Mouse (Mus musculus) mouse embryonic stem cell (cell line): ENCODE measurements around the gene 1700012A03Rik.

Experiments
- in situ Hi-C, 2 experiments: fragments of 300-500 bp; cut with MboI; formaldehyde crosslinking; loops; 1 replicate in 1 of 2; 3 replicates in 1 of 2; pipeline ENCODE4 v1.14.3; 2019 to 2020; ENCODE audit warnings: low sequenced_read_pairs in 2 of 2, low pct_unique_long_range_greater_than_20kb in 1 of 2, mixed read lengths in 1 of 2; ENCODE audit not compliant: unreplicated experiment in 1 of 2

The 1700012A03Rik gene

DNA sequence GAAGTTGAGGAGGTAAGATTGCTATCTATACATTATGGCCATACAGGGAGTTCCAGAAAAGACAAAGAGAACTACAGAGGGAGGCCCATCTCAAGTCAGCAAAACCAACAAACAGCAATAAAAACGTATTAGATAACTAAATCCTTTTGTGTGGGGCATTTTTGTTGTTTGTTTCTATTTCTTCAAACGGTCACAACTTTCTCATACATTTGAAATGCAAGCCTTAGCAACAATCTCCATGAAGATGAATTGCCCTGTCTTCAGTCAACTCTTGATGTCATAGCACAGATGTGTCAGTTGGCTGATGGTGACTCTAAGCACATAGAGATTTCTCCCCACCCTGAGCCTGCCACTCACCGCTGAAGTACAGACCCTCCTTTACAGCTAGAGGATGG lies at the start of gene 1700012A03Rik:
Gene 1700012A03Rik (plus strand): TSS at position 296 of the 395 bp plus-strand sequence.
- in situ Hi-C loops = no loop called here

DNA sequence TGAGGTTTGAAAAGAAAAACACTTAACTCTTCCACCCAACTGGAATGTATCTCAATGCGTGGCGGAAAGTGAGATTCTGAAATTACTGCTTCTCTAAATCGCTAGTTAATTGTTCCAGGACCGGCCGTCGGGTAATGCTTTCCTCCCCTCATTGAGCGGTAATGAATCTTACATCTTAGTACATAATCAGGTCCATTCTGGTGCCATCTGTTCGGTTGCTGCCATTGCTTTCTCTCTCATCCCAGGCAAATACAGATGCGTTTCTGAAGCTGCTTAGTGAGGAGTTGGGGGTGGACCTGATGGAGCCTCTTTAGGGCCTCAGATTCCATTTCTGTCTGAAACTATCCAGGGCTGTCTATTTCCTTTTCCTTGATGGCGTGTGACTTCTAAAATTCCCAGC lies 45.8 kb upstream of the 1700012A03Rik start:
- in situ Hi-C loops = no loop called here

DNA sequence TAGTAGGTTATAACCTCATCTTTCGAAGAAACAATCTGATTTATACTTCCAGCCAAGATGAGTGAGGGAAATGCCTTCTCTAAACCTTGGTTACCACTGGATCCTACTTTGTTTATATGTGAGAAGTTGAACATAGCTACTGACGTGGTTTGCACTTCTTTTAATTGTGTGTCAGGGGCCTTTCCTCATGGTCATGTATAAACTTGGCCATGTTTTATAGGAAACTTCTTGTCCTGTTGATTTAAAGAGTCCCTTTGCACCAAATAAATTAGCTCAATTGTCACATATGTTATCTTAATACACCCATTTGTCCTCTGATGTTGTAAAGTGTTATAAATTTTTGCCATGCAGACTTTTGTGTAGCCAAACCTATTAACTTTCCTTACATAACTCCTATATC lies 44.1 kb upstream of the 1700012A03Rik start:
- in situ Hi-C loops = no loop called here

DNA sequence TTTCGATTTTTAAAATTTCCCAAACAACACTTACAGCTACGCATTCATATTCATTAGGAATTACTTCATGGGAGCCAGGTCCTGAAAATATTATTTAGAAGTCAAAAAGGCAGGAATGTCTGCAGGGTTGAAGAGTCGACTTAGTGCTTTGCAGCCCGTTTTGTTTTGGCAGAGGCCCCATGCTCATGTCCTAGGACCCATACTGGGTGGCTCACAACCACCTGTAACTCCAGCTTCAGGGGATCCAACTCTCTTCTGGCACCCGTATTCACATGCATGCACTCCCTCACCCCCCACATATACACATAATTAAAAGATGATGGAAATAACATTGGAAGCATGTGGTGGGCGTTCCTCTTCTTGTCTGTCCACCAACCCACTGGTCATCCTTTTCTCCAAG lies 43.7 kb upstream of the 1700012A03Rik start:
- in situ Hi-C loops = no loop called here

DNA sequence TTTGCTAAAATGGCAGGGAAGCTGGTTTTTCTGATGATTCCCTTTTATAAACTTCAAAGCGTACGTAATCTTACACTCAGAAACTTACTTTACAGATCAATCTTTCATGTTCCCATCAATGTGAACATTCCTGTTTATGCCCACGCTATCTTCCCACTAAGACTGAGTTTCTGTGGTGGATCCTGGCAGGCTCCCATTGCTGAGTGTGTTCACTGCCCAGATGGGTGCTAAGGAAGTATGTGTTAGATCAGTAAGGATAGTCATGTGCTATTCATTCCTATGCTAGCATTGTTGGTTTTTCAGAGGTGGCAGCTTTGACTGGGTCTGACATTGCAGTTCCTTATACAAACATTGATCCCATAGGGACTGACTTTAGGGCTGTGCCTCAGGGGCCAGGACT lies 42.7 kb upstream of the 1700012A03Rik start:
- in situ Hi-C loops = no loop called here

DNA sequence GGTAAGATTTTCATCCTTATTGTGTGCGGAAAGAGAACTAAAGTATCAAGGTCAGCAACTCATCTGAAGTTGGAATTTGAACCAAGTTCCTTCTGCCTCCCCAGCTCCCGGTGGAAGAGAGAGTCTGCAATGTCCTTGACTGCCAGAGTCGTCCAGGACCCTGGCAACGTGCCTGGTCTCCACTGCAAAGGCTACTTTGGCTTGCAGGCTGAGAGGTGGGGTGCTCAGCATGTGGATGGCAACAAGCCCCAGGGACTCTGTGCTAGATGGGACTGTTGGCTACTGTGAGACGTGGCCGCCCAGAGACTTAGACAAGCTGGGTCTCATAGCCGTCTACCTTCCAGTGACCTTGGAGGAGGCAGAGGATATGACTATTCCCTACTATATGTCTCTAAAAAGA lies 33.2 kb upstream of the 1700012A03Rik start:
- in situ Hi-C loops = no loop called here

DNA sequence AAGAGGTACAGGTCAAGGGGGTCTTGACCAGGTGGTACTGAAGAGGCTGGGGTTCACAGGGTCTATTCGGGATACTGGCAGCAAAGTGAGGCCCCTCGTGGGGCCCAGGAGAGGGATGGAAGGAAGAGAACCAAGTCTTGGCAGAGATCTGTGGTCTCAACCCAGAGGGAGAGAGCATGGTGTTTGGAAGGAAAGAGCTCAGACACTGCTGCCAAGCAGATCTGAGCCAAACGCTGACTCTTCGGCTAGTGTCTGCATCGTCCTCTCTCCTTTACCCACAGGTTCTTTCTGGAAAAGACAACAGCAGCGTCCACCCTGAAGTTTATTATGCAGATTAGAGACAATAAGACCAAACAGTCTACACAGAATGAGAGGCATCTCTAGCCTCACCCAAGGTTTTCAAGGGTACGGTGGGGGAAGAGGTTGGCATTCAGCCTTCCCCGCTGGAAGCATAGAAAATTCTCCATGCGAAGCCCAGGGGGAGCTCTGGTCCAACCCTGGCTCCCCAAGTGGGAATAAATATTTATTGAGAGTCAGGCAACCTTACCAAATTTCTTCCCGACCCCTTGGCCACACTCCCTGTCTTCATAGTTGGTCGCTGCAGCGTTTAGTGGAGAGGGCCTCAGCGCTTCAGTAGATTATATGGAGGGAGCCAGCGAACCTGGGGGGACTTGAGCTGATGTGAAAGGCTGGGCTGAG lies 32.5 kb upstream of the 1700012A03Rik start:
- in situ Hi-C loops = no loop called here

DNA sequence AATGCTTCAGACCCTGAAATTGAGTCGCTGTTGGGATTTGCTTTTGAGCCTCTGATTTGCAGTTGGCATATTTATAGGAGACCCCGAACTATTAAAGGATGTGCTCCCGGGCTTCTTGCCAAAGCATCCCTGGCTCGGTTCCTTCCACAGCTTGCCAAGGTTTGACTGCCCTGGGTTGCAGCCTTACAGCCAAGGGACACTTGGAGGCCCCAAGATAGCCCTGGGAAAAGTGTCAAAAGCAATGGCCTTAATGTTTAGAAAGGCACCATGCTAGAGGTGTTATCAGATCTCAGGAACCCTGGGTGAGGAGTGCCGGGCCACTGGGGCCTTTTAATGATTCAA lies 32.0 kb upstream of the 1700012A03Rik start:
- in situ Hi-C loops = no loop called here

DNA sequence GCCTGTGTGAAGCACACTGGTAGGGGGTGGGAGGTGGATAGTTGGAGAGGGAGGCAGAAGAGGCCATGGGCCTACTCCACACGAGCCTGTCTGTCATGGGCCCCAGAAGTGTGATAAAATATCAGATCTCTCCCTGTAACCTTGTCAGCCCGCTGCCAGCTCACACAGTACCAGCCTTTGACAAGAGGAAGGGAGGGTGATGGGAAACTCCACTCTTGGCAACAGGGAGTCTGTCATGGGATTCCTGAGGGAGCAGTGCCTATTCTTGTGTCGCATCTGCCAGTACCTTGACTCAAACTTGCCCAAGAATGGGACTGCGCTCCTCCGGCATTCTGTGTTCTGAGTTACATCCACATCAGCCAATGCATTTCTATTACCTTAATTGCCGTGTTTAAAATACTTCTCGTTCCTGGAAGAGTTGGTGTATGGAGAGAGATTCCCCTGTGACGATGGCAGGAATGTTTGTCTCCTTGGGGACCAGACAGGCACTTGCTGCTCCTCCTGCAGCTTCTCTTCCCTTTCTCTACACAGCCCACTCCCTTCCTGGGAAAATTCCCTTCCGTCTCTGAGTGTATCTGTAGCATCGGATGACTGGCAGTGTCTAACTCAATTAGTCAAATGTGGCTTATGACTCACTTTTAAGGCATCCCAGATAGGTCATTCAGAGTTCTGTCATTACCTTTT lies 28.1 kb upstream of the 1700012A03Rik start:
- in situ Hi-C loops = no loop called here

DNA sequence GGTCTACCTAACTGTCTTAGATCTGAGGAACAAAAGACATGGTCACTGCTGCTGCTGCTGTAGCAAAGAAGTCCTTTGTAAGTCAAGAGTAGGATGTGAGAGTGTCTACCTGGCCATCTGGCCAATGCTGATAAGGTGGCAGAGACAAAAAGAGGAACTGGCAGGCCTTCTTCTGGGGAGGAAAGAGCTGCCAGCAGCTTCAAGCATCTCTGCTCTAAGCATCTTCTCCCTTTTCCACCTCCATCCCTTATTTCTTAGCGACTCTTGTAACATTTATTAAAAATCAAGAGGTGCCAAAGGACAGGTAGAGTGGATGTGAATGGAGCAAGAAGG lies 27.5 kb upstream of the 1700012A03Rik start:
- in situ Hi-C loops = no loop called here

DNA sequence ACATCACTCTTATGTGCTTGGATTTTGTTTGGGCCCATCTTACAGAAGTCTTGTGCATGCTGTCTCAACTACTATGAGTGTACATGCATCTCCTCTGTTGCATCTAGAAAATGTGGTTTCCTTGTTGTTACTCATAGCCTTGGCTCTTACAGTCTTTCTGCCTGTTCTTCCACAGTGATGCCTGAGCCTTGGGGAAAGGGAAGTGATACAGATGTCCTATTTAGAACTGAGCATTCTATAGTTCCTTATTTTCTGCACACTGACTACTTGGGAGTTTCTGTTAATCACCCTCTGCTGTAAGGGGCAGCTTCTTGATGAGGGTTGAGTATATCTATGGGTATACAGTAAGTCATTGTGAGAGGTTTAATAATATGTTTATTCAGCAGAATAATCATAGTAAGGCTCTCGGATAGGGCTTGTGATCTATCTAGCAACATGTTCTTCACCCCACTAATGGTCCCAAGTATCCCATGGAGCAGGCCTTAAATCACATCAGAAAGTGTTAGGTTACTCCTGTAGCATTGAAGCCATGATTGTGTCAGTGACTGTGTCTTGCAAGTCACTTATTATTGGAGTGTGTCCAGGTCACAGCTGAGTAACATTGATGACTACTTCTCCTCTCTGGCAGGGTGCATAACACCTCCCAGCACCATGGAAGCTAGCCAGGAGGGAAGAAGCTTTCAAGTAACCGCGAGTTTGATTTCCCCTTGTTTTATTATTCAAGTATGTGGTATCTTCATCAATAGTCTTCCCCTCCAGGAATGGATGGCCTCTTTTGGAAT lies 21.6 kb upstream of the 1700012A03Rik start:
- in situ Hi-C loops = no loop called here

DNA sequence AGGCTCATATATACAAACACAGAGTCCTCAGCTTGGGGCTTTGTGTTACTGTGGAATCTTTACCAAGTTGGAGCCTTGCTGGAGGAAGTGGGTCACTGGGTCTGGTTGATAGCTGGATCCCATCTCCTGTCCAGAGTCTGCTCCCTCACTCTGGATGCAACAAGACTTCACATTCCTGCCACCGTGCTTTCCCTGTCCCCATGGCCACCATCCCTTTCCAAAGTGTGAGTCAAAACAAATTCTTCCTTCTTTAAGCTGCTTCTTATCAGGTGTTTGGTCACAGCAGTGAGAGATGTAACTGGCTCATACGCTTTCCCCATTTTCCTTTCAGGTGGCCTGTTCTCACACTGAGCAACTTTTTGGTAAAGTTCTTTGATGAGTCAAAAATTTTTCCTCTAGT lies 15.8 kb upstream of the 1700012A03Rik start:
- in situ Hi-C loops = no loop called here

DNA sequence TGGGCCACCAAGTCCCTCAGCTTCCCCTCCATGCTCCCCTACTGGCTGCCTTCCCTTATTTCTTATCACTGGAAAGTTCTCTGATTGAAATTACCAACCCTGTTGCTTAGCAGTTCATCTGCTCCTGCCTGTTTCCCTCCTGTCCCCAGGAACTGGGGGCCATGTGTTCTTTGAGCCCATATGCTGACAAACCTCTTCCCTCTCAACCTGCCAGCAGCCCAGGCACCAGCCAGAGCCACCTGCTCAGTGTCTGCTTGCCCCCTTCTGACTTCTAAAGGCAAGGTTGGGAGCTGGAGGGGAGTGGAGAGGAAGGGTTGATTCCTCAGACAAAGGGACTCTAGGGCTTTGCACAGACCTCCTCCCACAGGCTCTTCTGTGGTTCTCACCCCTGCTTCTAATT lies 4.7 kb upstream of the 1700012A03Rik start:
- in situ Hi-C loops = no loop called here

DNA sequence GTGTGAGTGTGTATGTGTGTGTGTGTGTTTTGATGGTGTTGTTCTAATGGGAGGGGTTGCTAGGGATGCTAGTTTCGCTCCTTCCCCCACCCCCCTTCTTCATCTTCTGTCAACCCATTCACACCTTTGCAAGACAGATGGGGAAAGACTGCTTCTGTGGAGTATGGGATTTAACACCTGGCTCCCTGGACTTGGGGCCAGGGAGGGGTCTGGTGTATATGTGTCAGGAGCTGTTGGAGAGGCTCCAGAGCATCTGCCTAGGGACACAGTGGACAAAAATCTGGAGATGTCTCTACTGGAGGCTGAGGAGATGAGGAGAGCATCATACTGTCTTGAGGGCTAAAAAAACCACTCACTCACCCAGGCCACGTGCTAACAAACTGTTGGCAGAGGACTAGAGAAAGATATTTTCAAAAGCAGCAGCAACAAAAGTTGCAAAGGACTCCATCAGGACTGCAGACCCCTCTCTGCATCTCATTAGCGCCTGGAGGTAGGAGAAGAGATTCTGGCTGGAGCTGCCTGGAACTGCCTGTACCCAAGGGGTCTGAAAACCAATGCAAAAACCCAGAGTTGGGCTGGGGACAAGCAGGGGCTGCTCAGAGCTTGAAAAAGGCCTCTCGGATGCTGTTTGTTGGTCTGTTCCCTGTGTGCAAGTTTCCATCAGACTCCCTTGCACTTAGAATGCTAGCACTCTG lies 643 bp upstream of the 1700012A03Rik start:
- in situ Hi-C loops = no loop called here

DNA sequence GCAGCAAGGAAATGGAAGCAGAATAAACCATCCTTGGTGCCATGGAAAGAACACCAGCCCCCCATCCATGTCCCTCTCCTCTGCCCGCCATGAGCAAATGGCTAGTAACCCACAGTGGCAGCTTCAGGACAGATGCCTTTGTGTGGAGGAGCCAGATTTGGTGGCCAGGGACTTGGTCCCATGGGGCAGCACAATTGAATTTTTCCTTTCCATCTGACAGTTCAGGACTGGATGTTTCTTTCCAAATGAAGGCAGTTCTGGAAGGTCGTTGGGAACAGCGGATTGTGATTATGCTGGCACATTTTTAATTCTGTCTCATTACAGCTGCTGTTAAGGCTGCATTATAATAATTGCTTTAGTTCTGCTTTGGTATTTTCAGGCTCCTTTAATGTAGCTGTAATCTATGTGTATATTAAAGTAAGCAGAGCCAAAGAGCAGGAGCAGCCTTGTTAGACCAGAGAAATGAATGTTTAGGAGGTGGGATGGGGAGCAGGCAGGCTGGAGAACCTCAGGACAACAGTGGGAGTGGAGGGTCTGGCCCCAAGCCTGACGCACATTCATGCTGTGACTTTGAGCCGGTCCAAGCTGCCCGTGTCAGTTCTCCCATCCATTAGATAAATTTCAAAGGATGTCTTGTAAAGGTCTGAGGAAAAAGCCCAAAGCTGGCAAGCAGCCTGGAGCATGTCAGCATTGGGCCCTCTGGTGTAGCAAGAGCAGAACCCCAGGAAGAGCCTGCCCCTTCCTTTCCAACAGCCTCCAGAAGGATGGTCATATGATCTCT lies 2.3 kb downstream of the 1700012A03Rik start:
- in situ Hi-C loops = no loop called here

DNA sequence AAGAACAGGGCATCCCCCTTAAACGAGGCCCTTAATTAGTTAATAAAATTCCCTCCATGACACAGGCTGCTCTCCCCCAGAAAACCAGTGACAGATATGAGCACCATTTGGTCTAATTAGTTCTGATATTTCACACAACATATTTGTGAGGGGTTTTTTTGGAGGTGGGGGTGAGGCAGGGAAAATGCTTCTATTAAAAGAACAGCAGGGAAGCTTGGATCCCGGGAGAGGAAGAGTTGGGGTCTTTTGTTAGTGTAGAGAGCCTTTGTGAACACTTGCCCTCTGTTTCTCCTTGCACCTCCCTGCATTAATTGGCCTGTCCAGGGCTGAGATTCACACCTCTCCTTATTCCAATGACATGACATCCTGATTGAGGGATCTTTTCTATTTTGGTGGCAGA lies 6.5 kb downstream of the 1700012A03Rik start:
- in situ Hi-C loops = no loop called here

DNA sequence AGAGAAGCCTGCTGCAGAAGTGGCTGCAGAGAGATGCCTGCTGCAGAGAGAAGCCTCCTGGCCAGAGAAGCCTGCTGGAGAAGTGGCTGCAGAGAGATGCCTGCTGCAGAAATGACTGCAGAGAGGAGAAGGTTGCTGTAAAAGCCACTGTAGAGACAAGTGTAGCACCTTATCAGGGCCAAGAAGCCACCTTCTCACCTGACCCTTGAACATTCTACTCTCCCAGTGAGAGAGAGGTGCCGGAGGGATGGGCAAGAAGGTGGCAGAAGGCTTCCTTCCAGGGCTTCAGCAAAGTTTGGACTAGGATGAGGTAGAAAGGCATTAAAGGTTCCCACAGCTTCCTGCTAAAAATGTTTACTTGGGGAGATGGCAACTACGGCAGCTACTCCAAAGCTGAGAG lies 8.5 kb downstream of the 1700012A03Rik start:
- in situ Hi-C loops = no loop called here

DNA sequence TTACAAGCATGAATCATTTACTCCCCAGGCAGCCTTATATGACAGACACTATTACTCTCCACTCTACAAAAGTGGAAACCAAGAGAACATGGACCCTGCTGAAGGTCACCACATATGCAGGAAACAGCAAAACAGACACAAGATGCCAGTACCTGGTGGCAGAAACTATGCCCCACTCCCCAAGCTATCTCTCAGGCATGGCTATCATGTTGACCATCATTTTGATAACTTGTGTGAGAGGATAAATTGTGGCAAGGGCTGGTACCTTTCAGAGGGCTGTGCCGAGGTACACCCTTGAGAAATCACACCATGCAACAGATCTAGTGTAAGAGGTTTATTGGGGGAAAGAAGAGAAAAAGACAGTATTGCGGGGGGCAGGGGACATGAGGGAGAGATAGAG lies 10.6 kb downstream of the 1700012A03Rik start:
- in situ Hi-C loops = no loop called here

DNA sequence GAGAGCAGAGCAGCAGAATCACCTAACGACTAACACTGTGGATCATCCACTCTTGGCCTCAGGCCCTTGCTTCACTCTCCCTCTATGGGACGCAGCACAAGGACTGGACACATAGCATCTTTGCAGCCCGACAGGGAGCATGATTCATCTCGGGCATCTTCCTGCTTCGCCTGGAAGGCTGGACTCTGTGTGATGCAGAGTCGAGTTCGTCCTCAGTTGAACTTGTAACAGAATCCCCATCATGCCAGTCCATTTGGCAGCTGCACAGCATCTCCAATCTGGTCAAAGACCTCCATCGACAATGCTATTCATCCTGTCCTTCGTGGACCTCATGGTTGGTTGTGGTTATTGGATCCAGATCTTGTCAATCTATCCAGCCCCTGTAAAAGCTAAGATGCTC lies 11.2 kb downstream of the 1700012A03Rik start:
- in situ Hi-C loops = no loop called here
